Mouse (Mus musculus) ES-Bruce4 (cell line): Measurements from ENCODE around the gene Slc26a9.

Source experiments
- CTCF ChIP-seq: IDR thresholded peaks from one replicate; pipeline ENCODE4 v1.8.1; 2011; ENCODE audit warnings: low read depth, low read length
- EP300 ChIP-seq: IDR thresholded peaks from 2 replicates; pipeline ENCODE4 v1.6.1; 2011; ENCODE audit warnings: low read depth, low read length; ENCODE audit not compliant: insufficient read depth

DNA sequence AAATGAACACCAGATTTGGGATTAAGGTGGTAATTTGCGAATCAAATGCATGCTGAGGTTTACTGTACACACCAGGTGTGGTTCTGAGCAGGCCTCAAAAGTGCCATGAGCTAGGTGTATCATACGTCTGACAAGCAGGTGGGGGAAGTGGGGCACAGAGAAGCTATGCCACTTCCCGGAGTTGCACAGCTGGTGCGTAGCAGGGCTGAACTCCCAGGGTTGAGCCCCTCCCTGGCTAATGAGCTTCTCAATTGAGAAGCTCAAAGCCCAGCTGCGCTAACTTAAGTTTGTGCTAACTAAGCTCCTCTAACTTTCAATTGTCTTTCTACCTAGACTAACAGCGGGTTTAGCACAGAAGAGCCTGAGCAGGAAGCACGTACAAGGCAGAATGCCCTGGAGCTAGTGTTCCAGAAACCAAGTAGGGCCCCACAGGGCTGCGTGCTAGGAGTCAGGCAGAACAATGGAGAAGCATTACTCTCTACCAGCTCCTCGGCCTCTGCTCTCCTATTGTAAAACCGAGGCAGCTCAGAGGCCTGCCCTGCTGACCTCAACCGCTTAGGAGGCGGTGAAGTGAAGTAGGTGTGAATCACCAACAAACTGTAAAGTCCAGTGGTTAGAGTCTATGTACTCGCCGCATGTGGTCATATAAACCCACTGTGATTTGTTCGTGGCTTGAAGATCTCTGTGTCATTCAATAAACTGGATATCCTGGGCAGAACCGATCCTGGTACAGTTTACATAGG, 24.7 kb upstream of the Slc26a9 start:
- TF ChIP-seq CTCF (no peak), EP300 (peak; percentile 79; the same call in 1 of the 2 replicates)
